Mouse (Mus musculus) brain, embryonic 14.5 days (tissue): ENCODE measurements around the gene Prickle2.

Experiments used
- CTCF ChIP-seq: fragments of 200-500 bp; IDR thresholded peaks from 2 replicates; pipeline ENCODE4 v1.5.1; 2012; ENCODE audit warnings: inconsistent platforms, mild to moderate bottlenecking, moderate library complexity, borderline replicate concordance; ENCODE audit not compliant: insufficient read depth, insufficient read length; ENCODE audit errors: extremely low read depth
- POLR2A ChIP-seq: fragments of 200-500 bp; IDR thresholded peaks from 2 replicates; pipeline ENCODE4 v1.6.1; 2012; ENCODE audit warnings: mild to moderate bottlenecking, inconsistent platforms, borderline replicate concordance; ENCODE audit not compliant: poor library complexity, insufficient read depth, insufficient read length, severe bottlenecking; ENCODE audit errors: extremely low read depth

GRCm38 (mm10) chr6:92440251-92440650 is 265.7 kb downstream of the Prickle2 start:
- TF ChIP-seq POLR2A (no peak), CTCF (no peak)
